Mouse (Mus musculus) cortical plate, adult 2 months (tissue): ENCODE measurements at regions not wholly inside any gene's neighbourhood (a gene's known extent, or its start where the extent isn't known, plus 50 kb on each side); places are given as distances from the start of the nearest gene placed in this dataset.

ENCODE experiments used
- CTCF ChIP-seq: fragments of 200-500 bp; IDR thresholded peaks from 2 replicates; pipeline ENCODE4 v1.5.1; 2011; ENCODE audit warnings: mild to moderate bottlenecking, control low read depth, low read length; ENCODE audit not compliant: insufficient read depth; ENCODE audit errors: extremely low read depth
- POLR2A ChIP-seq: fragments of 200-500 bp; IDR thresholded peaks from 2 replicates; pipeline ENCODE4 v1.6.1; 2011; ENCODE audit warnings: mild to moderate bottlenecking, low read length, control low read depth; ENCODE audit not compliant: insufficient read depth; ENCODE audit errors: extremely low read depth

DNA sequence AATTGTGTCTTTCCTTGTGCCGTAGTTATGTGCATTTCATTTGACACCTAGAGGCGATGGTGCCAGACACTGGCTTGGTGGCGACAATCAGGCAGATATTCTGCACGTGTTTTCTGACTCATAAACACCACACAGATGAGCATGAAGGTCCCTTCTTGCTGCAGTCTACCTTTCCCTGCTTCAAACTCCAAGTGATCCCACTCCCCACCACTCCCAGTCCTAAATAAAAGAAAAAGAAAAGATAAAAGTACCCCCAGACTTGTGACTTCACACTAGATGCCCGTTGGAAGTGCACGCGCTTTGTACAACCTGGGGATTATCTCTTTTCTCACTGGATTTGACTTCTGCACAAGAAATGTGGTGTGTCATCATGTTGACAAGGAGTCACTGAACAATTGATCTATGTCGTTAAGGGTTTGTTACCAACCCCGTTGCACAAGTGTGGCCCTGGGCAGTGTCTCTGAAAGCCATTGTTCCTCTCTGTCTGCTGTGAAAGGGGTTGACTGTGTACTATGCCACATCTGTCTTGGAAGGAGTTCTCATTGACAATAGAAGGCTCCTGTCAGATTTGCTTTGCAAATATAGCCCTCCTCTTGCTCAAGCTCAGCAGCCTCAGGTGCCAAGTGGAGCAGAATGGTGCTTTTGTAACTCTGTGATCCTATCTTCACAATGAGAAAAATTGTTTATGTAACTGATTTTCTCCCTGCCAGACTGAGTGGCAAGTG is 140.1 kb downstream of the Ppp4r2 start:
- no peak for TF ChIP-seq CTCF
- no peak for TF ChIP-seq POLR2A
